Comparison of ENCODE assay signal across 1 mouse cellular context in the genomic region with DNA sequence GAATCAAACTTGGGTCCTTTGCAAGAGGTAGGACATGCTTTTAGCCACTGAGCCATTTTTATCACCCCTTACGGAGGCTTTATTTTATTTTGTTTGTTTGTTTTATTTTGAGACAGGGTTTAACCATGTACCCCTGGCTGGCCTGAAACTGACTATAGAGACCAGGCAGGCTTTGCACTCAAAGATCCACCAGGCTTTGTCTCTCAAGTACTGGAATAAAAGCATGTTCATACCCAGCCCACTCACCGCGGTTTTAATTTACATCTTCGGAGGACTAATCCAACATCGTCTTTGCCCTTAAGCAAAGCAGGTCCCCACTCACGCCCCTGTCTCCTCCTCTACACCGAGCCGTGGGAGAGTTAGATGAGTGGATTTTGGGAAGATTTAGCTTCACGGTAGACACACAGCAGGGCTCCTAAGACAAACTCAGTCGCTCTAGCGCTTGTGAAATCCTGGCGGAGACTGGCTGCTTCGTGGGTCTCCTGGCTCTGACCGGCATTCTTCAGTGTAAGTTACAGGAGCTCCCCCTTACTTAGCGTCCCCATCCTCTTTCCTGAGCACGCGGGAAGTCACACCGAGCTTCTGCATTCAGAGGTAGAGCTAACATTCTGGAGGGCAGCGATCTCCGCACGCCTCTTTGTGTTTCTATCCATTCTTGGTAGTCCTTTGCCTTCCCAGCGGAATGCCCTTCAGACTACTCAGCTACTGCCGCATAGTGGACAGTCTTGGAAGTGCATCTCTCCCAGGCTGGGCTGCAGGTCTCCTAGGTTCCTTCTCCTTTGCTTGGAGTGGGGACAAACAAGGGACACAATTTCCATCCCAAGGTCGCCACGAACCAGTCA.
A peak's percentile ranks its signal among the peaks of the same experiment; 100 is the strongest.
TF ChIP-seq lines count a peak whose summit lies in the region.

No protein-coding gene starts in this region.

TF ChIP-seq in C2C12, 6 proteins besides CTCF, POLR2A, EP300 and RAD21:
- TF ChIP-seq MYOD1 (IDR thresholded peaks at IDR 0.05; ENCODE audit: control insufficient read depth, insufficient read length, low read depth): no peak
- no peak for TF ChIP-seq USF1 (IDR thresholded peaks at IDR 0.05; ENCODE audit: low read depth)
- no peak for TF ChIP-seq CEBPB (IDR thresholded peaks at IDR 0.05; ENCODE audit: low read depth)
- TF ChIP-seq MAX (IDR thresholded peaks at IDR 0.05): peak; percentile 16
- no peak for TF ChIP-seq MYOG (IDR thresholded peaks at IDR 0.05; ENCODE audit: control insufficient read depth, extremely low read depth, insufficient read length)
